Mouse (Mus musculus) cerebellum, adult 11-12 months (tissue): ENCODE data around the gene Ube2q1.
"Not testable (repeated sequence)": the region's sequence is repeated elsewhere in the genome, so short reads cannot be mapped to it uniquely, and the experiment has no call there.

ENCODE experiments used
- DNase-seq: peaks from one replicate; pipeline ENCODE4 v3.0.0; 2022

Ube2q1 gene

DNA sequence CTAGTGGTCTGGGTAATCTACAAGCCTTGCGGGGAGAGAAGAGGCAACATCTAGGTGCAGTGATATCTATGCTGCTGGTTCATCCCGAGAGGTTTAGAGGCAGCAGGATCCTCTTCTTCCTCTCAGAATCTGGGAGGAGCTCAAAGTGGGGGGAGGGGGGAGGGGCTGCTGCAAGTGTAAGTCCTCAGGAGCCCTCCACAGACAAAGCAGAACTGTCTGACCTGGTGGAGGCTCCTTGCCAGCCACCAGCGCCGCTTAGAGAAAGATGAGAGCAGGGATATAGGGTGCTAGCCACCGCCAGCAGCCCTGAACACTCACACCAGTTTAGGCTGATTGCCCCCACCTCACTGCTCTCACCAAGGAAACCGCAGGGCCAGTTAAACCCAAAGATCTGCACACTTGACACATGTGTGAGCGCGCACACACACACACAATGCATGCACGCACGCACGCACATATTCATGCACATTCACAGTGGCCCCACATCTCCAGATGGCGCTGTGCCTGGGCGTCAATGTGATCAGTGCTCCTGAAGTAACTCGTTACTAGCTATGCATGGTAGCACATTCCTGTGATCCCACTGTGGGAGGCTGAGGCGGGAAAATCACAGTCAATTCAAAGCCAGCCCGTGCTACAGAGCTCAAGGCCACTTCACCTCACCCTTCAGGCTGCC lies 15.4 kb downstream of the Ube2q1 start:
- DNase-seq = no peak

DNA sequence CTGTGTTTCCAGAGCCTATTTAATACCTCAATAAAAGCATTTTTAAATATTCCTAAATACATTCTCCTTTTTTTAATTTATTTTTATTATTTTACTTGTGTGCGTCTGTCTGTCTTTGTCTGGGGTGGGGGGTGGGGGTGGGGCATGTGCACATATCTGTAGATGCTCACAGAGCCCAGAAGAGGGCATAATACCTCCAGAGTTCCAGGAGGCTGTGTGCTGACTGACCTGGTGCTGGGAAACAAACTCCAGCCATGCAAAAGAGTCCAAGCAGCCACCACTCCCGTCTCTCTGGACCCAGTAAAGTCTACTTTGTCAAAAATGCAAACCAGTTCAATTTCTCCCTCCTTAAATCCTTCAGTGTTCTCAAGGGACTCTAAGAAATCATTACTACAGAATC lies 21.2 kb downstream of the Ube2q1 start:
- DNase-seq = no peak

DNA sequence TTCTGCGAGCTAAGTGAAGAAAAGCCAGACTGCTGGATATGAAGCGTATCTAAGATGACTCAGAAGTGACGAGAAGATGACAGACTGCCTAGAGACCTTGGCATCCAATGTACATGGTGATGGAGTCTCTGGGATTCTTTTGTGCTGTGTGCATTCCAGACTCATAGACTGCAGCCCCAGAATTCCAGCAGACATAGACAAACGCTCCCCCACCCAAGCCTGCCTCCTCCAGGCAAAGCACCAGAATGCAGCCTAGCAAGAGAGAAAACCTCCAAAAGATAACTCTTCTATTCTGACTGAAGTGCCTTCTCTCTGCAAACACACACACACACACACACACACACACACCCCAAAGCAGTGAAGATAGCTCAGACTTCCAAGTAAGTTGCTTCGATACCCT lies 22.3 kb downstream of the Ube2q1 start:
- DNase-seq = no peak

DNA sequence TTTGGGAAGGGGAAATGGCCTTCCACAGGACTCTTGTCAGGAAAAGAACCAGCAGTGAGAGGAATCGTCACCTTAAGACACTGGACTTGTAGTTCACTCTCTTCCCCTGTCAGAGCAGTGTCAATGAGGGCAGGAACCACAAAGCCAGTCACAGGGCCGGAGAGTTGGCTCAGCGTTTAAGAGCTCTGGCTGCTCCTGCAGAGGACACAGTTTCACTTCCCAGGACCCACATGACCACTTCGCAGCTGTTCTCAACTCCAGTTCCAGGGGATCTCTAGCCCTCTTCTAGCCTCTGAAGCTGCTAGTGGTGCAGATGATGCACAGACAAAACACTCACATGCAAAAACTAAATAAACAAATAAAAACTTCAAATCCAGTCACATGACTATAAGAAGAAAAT lies 22.9 kb downstream of the Ube2q1 start:
- no peak for DNase-seq

DNA sequence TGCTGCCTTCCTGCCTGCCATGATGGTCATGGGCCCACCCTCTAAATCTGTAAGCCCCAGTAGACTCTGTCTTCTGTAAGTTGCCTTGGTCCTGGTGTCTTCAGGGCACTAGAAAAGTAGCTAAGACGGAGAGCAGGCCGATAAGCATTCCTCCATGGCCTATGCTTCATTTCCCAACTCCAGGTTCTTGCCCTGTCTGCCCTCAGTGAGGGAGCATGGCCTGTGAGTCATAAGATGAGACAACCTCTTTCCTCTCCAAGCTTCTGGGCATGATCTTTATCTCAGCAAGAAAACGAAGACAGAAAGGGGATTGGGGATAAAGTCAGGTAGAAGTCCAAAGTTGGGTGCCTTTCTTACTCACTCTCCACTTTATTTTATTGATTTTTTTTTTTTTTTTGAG lies 25.1 kb downstream of the Ube2q1 start:
- no peak for DNase-seq

DNA sequence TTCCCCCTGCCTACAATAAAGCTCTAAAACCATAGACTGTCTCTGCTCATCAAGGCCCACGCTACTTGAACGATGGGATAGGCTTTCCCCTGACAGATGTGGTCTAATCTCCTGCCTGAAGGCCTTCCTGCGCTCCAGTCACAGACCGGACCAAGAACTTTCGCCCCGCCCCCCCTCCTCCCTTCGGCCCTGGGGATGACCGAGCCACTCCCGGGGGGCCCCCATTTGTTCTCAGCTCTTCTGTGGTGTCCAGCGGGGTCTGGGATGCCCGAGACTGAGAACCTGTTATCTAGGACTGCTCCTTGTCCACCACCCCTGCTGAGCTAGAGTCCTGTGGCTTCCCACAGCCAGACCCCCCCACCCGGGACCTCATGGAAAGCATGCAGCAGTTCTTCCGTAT lies 26.1 kb downstream of the Ube2q1 start:
- no peak for DNase-seq

DNA sequence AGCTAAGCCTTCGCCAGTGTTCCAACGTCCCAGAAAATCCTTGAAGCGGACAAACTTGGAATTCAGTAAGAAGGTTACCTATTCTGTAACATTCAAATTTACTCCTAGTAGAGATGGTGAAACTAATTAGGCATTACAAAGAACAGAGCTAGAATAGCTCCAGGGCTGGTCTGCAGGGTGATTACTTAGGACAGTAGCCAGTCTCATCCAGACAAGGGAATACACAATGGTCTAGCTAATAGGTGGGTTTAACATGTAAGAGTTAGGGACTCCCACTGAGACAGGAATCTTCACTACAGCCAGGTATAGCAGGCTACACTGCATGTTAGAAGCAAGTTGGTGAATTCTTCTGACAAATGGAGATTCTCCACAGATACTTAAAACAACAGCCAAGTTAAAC lies 26.7 kb downstream of the Ube2q1 start:
- not testable (repeated sequence) for DNase-seq

DNA sequence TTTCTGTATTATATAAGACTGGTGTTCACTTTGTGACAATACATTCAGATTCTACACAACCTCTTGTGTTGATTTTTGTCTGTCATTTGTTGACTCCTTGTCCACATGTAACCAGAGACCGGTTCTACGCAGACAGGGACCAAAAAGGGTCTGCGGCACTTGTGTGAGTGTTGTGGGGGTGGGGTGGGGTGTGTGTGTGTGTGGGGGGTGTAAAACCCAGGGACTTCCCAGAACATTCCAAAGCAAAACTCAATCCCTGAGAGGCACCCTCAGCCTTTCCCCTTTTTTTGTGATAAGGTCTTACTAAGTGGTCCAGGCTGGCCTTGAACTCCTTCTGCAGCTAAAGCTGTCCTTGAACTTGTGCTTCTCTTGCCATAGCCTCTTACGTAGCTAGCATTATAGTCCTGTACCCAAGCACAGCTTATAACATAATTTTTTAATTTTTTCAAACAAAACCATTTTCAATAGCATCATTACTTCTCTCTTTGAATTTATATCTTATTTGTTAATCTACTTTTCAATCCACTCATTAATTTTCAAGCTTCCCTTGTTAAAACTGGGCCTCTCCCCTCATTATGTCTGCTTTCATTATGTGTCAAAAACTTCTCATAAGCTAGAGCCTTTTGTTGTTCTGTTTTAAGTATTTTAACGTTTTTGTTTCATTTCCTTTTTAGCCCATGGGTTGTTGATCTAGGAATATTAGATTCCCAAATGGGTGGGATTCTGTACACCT lies 27.5 kb downstream of the Ube2q1 start:
- no peak for DNase-seq

DNA sequence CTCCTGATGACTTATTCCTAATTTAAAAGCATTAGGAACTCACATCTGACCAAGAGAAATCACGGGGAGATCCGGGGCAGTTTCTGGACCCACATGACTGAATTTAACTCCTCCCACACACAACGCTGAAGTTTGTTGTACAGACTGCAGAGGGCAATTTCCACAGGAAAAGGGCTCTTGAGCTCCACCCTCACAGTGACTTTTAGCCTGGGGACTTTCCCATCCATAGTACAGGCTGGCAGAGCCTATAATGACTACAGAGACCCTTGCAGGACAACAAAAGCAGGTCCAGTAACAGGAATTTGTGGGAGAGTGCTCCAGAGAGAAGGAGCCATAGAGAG lies 28.1 kb downstream of the Ube2q1 start:
- no peak for DNase-seq

DNA sequence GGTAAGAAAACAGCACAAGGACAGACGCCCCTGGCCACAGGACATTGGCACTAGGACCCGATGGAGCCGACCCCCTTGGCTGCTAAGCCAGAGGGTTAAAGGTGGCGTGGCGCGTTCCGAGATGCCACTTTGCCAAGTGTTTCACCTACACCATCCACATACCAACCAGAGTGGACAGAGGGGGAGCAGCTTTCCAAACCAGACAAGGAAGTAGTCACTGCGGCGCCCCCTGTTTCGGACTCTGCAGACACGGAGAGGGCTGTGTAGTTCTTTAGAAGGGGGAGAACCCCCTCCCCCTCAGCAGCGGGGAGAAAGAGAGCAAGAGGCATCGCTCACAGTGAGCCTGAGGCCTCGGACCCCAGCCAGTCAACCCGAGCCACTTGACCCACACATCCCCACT lies 29.5 kb downstream of the Ube2q1 start:
- no peak for DNase-seq

DNA sequence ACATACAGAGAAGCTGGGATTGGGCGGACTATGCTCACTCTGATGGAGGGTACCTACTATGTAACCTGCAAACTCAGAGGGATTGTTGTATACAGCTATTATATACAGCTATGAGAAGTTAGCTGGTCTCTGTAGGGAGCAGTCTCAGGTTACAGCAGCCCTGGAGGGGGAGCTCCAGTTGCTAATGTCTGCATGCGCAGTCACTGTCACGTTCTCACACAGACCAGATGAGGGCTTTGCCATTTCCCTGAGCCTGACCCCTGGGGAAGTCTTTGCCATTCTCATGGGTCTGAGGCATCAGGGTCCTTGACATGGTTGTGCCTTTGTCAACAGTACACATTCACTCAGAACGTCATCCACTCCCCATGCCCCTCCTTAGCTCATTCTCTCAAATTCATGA lies 31.8 kb downstream of the Ube2q1 start:
- DNase-seq = no peak

DNA sequence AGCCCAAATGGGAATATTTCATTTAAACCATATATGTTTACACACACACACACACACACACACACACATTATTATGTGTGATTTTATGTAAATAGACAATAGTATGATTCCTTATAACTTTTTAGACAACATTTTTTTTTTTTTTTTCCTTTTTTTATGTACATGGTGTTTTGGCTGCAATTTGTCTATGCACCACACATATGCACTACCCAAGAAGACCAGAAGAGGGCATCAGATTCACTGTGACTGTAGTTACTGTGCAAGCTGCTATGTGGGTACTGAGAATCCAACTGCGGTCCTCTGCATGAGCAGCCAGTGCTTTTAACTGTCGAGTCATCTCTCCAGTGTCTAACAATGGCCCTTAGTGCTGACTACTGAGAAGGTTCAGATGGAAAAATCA lies 33.3 kb downstream of the Ube2q1 start:
- DNase-seq = no peak

DNA sequence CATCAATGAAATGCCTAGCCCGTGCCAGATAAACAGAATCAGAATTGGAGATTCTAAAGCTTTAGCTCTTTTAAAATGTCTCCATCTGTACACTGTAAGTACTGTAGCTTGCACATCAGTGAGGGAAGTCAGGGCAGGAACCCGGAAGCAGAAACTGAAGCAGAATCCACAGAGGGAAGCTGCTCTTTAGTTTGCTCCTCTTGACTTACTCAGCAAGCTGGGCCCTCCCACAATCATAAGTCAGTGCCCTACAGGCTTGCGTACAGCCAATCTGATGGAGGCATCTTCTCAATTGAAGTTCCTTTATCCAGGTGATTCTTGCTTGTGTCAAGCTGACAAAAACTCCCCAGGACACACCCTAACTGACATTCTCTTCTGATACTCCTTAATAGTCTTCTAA lies 33.8 kb downstream of the Ube2q1 start:
- DNase-seq = no peak

DNA sequence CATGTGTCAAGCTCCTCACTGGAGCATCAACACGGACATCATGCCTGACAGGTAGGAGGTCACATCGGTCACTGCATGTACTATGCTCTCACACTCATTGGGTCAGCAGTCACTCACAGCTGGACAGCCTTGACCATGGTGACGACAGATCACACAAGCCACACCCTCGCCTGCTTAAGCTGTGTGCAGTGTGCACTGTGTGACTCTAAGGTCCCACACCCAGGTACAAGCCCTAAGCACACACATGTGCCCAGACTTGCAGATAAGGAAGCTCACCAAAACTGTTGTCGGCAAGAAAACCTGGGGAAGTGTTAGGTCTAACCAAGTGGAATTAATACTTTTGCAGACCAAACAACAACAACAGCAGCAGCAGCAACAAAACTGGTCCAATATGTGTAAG lies 34.5 kb downstream of the Ube2q1 start:
- DNase-seq = no peak

DNA sequence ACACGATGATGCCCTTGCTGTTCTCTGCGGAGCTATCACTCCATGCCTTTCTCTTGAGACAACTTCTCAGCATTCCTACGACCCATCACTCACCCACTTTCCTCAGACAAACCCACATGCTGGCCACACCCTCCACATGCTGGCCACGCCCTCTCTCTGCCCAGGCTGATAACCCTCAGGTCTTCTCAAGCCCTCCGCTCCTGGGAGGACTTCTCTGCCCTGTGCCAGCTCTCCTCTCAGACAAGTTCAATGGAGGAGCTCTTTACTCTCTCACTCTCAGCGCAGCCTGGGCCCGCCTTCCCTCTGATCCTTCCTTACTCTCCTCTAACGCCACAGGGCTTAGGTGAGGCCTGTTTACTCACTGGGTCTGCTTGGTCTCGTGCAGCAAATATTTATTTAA lies 35.2 kb downstream of the Ube2q1 start:
- no peak for DNase-seq

DNA sequence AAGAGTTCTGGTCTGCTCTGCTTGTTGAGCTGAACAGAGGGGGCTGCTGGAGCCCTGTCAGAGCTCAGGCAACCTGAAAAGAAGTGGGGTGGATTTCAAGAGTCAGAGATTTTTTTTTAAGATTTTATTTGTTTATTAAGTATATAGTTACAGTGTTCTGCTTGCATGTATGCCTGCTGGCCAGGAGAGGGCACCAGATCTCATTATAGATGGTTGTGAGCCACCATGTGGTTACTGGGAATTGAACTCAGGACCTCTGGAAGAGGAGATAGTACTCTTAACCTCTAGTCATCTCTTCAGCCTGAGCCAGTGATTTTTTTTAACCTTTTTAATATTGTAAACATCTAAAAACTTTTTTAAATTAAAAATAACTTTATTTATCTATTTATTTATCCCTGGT lies 37.4 kb downstream of the Ube2q1 start:
- no peak for DNase-seq

DNA sequence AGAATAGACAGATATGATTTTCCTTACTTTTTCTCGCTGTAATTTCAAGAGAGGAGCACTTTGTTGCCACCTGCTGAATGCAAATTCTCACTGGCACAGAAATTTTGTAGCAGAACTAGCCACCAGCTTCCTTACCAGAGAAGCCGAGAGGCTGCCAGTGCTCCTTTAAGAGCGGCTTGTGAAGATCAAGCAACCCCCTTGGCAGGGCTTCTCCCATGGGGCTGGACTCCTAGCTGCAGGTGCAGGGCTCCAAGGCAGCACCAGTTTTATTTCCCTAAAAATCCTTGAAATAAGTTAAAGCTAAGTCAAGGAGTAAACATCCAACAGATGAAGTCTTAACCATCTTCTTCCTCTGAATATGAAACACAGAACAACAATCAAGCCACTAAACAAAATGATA lies 38.8 kb downstream of the Ube2q1 start:
- DNase-seq = no peak

DNA sequence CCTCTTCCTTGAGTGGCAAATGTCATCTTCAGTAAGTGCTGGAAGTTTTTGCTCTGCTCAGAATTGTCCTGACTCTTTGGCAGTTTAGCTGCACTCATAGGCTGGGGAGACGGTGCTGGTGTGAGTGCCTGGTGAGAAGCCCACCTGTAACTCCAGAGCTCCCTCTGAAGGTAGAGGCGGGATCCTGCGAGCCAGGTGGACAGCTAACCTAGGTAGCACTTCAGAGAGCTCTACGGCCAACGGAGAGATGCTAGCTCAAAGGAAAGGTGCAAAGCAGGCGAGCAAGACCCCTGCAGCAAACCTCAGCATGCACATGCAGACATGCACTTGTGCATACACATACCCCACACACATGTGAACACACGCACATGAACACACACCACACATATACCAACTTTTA lies 40.6 kb downstream of the Ube2q1 start:
- DNase-seq = no peak

DNA sequence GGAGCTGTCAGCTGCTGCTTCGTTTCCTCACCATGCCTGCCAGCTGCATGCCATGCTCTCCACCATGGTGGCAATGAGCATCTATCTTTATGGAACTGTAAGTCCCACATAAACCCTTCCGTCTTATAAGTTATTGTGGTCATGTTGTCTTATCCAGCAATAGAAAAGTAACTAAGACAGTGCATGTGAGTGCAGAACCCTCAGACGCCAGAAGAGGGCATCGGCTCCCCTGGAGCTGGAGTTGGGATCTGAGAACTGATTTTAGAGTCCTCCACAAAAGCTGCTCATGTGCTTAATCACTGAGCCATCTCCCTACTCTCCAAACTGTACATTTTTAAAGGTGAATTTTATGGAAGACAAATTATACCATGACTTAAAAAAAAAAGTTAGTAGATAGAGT lies 43.6 kb downstream of the Ube2q1 start:
- DNase-seq = no peak

DNA sequence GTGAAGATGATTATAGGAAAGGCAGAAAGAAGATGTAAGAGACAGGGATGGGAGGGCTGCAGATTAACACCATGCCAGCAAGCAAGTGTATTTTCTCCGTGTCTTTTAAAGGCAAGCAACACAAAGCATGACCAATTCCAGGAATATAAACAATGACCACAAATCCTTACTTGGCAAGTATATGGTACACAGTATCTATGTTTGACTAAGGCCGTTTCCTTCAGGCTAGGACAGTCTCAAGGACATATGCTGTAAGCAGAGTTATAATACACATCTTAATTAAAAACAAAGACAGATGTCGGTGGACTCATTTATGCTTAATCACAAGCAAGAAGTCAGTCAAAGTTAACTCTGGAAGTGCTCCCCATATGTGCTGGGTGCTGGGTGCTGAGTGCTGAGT lies 45.2 kb downstream of the Ube2q1 start:
- DNase-seq = no peak

DNA sequence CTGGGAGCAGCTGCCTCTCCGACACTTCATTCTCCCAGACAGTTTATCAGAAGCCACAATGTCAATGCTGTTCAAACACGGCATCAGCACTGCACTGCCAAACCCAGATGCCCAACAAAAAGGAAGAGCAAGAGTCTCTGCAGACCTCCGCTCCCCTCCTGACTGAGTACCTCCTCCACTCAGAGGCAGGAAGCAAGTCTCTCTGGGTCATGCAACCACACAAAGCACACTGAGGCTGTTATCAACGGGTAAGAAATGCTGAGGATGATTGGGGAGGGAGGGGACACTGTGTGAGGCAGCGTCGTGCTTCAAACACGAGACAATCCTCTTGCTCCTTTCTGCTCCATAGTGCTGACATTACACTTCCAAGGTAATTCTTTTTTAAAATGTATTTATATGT lies 46.5 kb downstream of the Ube2q1 start:
- no peak for DNase-seq

DNA sequence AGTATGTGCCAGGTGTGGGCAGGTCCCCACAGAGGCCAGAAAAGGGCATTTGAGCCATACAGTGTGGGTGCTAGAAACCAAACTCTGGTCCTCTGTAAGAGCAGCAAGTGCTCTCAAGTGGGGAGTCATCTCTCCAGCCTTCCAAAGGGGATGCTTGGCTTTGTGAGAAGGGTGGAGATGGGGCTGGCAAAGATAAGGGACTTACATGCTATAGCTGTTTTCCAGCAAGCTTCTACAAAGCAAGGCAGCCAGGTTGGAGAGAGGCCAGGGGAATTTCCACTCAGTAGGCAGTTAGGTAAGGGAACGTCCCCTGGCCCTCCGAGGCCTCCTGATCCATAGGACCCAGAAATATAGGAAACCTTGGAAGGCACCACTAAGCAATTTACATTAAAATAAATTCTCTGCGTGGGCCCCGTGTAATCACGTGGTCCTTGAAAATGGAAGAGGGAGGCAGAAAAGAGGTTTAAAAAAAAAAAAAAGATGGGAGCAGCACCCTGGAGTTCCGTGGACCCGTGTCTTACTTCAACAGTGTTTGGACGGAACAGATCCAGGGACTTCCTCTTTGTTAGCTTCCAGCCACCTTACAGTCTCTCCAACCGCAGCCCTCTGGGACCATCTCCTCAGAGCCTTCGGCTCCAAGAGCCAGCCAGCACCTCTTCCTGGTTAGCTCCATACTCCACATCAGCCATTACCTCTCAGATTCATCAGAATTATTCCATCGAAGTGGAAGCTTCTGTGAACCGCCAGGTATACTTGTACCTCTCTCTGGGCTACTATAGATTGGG lies 47.1 kb downstream of the Ube2q1 start:
- DNase-seq = no peak

DNA sequence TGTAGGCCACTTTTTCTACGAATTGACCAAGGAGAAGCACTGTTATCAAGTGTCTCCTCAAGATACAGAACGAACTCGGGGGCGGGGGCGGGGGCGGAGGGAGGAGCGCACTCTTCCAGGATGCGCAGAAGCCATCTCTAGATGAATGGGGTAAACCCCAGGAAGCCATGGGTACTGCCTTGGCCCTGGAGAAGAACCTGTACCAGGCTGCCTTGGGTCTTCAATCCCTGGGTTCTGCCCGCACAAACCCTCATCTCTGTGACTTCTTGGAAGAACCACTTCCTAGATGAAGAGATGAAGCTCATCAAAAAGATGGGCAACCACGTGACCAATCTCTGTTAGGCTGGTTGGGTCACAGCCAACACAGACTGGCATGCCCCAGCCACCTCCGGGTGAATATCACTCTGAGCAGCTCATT lies 47.7 kb downstream of the Ube2q1 start:
- no peak for DNase-seq
